Mouse (Mus musculus) ES-Bruce4 (cell line): ENCODE results near the gene Ifitm2.

Source experiments
- CTCF ChIP-seq: IDR thresholded peaks from one replicate; pipeline ENCODE4 v1.8.1; 2011; ENCODE audit warnings: low read depth, low read length
- EP300 ChIP-seq: IDR thresholded peaks from 2 replicates; pipeline ENCODE4 v1.6.1; 2011; ENCODE audit warnings: low read depth, low read length; ENCODE audit not compliant: insufficient read depth

DNA sequence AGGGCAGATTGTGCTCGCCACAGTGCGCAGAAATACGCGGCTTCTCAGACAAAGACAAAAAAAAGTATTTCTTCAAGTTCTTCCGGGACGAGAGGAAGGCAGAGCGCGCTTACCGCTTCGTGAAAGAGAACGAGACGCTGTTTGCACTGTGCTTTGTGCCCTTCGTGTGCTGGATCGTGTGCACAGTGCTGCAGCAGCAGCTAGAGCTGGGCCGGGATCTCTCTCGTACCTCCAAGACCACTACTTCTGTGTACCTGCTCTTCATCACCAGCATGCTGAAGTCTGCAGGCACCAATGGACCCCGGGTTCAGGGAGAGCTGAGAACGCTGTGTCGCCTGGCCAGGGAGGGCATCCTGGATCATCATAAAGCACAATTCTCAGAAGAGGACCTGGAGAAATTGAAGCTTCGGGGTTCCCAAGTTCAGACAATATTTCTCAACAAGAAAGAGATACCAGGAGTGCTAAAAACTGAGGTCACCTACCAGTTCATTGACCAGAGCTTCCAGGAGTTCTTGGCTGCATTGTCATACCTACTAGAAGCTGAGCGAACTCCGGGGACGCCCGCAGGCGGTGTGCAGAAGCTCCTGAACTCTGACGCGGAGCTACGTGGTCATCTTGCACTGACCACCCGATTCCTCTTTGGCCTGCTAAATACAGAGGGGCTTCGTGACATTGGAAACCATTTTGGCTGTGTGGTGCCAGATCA lies 32.6 kb downstream of the Ifitm2 start:
- TF ChIP-seq EP300 (no peak), CTCF (no peak)
